Mouse (Mus musculus) CH12F3 (cell line): ENCODE results near the gene Fntb.

Experiments
- in situ Hi-C: fragments of 300-500 bp; cut with MboI; formaldehyde crosslinking; loops from 2 replicates; pipeline ENCODE4 v1.14.3; 2020; ENCODE audit warnings: low sequenced_read_pairs

Gene Fntb

DNA sequence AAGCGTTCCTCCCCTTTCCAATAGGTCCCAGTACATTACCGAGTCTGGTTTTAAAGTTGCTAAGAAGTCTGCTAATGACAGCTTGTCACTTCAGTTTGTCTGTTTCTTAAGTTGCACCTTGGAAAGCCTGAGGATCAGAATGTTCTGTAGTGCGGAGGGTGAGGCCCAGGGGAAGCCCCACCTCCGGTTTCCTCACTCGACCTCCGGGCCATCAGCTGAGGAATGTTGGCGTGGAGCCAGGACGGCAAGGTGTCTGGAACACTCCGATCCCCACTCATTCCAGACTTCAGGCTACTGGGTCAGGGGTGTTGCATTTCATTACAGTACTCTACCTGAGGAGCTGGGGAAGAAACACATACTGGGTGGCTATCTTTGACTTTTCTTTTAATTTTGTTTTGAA lies 118.4 kb downstream of the Fntb start:
- in situ Hi-C loops = no loop called here

GRCm38 (mm10) chr12:76885103-76885502 lies 119.7 kb downstream of the Fntb start:
- in situ Hi-C loops = no loop called here

DNA sequence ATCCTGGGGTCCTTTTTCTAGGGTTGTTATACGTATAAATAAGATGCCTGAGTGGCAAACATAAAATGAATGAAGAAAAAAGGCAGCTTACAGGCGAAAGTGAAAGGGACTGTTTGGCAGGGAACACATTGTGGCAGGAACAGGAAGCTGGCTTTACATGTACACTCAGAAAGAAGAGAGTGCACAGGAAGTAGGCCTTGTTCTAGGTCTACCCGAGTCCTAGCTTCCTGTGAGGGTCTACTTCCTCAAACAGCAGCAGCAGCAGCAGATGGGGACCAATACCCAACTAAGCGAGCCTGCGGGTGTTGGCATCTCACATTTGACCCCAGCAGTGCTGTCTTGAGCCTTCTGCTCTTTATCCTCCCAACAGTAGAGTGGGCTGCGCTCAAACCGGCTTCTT lies 121.4 kb downstream of the Fntb start:
- in situ Hi-C loops = no loop called here

GRCm38 (mm10) chr12:76887941-76888340 lies 122.6 kb downstream of the Fntb start:
- in situ Hi-C loops = no loop called here

DNA sequence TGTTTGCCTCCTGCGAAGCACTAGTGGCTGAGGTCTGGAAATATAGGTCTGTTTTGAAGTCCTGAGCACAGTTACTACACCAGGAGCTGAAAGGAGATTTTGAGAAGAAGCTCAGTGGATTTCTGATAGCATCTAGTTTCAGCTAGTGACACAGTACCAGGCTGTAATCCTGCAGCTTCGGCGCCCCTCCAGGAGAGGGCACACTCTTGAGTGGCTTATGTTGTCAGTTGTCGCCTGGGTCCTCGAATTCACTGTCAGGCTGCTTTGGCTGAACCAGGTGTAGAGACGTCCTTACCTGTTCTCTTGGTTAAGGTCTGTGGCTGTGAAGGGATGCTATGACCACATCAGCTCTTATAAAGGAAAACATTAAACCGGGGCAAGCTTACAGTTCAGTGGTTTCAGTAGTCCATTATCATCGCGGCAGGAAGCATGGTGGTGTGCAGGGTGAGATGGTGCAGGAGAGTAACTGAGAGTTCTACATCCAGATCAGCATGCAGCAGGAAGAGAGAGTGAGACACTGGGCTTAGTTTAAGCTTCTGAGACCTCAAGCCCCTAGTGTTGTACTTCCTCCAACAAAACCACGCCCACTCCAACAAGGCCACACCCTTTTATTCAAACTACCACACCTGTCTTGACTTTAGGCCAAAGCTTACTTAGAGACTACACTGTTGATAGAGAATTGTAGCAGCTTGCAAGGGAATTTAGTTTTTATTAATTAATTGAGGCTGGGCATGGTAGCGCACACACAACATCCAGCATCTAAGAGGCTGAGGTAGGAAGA lies 124.2 kb downstream of the Fntb start:
- in situ Hi-C loops = no loop called here

- in situ Hi-C loops = no loop called here
These were observed 125.8 kb downstream of the Fntb start for GRCm38 (mm10) chr12:76891160-76891559.

- in situ Hi-C loops = no loop called here
These were observed 127.7 kb downstream of the Fntb start for GRCm38 (mm10) chr12:76892910-76893695.

- in situ Hi-C loops = no loop called here
These were observed 129.6 kb downstream of the Fntb start for GRCm38 (mm10) chr12:76894792-76895559.

GRCm38 (mm10) chr12:76895777-76896176 lies 130.4 kb downstream of the Fntb start:
- in situ Hi-C loops = no loop called here

- in situ Hi-C loops = no loop called here
These were observed 131.2 kb downstream of the Fntb start for GRCm38 (mm10) chr12:76896566-76896965.

GRCm38 (mm10) chr12:76897006-76897405 lies 131.6 kb downstream of the Fntb start:
- in situ Hi-C loops = no loop called here

DNA sequence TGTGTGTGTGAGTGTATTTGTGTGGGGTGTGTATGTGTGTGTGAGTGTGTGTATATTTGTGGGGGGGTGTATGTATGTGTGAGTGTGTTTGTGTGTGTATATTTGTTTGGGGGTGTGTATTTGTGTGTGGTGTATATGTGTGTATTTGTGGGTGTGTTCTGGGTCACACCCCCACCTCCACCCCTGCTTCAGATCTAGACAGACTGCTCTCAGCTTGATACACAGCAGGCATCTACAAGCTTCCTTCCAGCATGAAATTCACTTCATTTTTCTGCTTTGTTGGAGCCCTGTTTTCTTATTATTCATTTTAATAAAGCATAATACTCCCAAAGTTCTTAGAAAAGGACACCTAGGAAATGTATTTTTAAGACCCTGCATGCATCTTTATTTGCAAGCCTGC lies 132.8 kb downstream of the Fntb start:
- in situ Hi-C loops = no loop called here

- in situ Hi-C loops = no loop called here
These were observed 134.0 kb downstream of the Fntb start for GRCm38 (mm10) chr12:76899261-76899975.

DNA sequence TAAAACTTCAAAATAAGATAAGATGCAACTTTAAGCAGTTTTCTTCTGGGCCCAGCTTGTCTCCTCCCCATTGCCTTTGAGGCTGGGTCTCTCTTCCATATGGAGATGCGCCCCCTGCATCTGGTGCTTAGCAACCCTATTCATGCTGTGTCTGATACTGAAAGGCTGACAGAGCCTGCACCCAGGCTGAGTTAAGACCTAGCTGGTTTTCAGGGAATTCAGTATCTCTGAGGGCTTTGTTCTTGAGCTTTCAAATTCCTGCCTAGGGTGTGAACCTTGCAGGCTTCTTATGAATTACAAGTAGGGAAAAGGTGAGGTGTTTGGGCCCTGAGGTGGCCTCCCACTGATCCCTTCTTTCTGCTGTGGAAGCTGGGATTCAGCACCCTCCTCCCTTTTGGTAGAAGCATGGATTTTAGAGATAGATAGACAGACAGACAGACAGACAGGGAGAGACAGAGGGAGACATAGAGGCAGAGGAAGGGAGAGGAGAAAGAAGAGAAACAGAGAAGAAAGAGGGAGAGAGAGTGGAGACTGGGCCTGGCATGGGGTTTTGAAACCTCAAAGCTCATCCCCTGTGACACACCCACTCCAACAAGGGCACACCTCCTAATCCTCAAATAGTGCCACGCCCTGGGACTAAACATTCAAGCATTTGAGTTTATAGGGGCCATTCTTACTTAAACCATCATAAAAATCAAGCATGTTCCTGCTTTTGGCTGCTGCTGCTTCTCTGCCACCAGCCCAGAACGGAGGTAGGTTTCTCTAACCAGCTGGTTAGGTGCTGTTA lies 136.3 kb downstream of the Fntb start:
- in situ Hi-C loops = no loop called here

DNA sequence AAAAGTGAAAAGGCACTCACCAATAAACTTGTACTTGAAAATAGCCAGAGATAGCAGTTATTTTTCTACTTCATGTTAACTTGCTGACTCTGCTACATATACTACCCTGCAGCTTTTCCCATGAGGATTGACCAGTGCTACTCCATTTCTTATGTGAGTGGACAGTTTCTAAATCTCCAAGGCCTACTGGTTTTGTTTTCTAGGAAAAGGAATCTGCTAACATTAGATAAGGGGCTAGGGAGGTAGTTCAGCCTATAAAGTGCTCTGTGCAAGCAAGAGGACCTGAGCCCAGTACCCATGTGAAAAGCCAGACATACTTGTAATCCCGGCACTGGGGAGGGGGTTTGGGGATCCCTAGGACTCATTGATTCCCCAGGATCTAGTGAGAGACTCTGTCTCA lies 140.9 kb downstream of the Fntb start:
- in situ Hi-C loops = no loop called here

DNA sequence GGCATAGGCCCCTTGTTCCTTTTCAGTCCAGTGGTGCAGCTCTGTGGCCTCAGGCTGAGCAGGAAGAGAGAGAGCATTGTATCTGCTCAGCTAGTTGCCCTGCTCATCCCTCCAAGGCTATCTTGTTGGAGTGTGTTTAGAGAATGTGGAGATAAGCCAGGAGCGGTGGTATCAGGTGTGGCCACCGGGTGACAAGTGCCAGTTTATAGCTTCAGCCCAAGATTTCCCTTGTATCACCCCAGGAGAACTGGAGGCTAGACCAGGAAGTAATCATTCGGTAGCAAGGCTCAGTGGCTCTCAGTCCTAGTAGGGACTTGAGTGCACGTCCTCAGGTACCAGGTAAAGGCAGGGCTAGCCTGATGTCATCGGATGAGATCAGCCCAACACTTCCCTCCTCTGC lies 143.8 kb downstream of the Fntb start:
- in situ Hi-C loops = no loop called here

DNA sequence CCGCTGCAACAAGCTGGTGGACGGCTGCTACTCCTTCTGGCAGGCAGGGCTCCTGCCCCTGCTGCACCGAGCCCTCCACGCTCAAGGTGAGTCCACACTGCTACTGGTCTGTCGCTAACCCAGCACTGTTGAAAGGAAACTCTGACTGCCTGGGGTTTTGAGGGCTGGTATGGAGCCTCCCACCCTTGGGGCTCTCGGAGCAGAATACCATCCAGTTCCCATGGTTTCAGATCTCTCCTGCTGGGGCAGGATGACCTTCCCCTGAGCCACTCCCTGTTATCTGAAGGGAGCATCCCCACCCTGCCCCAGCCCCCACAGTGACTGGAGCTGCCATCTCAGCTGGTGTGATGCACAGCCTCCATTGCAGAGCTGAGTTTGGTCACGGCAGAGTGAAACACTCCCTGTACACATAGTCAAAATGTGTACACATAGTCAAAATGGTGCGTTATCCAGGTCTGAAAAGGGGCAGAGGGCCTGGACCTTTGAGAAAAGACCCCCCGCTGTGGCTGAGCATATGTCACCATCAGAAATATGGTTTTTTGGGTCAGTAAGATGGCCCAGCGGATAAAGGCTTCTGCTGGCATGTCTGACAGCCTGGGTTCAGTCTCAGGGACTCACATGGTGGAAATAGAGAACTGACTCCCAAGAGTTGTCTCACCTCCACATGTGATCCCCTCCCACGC lies 145.0 kb downstream of the Fntb start:
- in situ Hi-C loops = no loop called here

- in situ Hi-C loops = no loop called here
These were observed 145.9 kb downstream of the Fntb start for GRCm38 (mm10) chr12:76911171-76911726.

- in situ Hi-C loops = no loop called here
These were observed 146.8 kb downstream of the Fntb start for GRCm38 (mm10) chr12:76912193-76912592.
